Mouse (Mus musculus): ENCODE results near the gene Gnao1. TPM values are rescaled to one million over a fixed set of nuclear protein-coding genes. Genes with fewer than 3 reads are reported as not detected.

Gene Gnao1
- polyA plus RNA-seq, 1 experiment from 2014 or later, result 0.62 TPM

- Histone ChIP-seq H3K9me3 (replicated peaks) (no peaks in the 10 kb centered on the region), H3K4me3 (replicated peaks) (peak overlapping the region; percentile 96), H3K27me3 (no peaks in the 10 kb centered on the region), H3K9ac (peak overlapping the region; percentile 99), H3K4me1 (replicated peaks) (peaks cover 56% of the 10 kb centered on the region), H3K36me3 (peaks cover 10% of the 10 kb centered on the region), H3K27ac (peak overlapping the region; percentile 97), H3K4me2 (peak overlapping the region; percentile 100)
- peak; percentile 19; the same call in 1 of the 2 replicates for ATAC-seq (ENCODE audit: low read depth)
- WGBS (ENCODE audit: insufficient replicate concordance), result under 1% methylated on average over 48 of the region's 48 CpGs
- peak; percentile 63 for DNase-seq
Observed at GRCm38 (mm10) chr8:94011076-94012012, 201.6 kb downstream of the Gnao1 start.

GRCm38 (mm10) chr8:94012013-94012951 lies 202.5 kb downstream of the Gnao1 start, which contains the start of gene Amfr:
Amfr (minus strand) TSS chr8:94012842.
- peaks cover 6% of the 10 kb centered on the region; the same call in 1 of the 2 replicates for H3K36me3 ChIP-seq
- H3K27me3 ChIP-seq, result no peaks in the 10 kb centered on the region
- ATAC-seq (ENCODE audit: low read depth) (peak; percentile 93), DNase-seq (peak; percentile 63)
- peaks cover 56% of the 10 kb centered on the region for H3K4me1 ChIP-seq (replicated peaks)
- WGBS (ENCODE audit: insufficient replicate concordance), result under 1% methylated on average over 115 of the region's 130 CpGs
- peak within 1 kb of the TSS; percentile 97 for H3K27ac ChIP-seq
- H3K9ac ChIP-seq, result peak within 1 kb of the TSS; percentile 99
- H3K4me2 ChIP-seq, result peak within 1 kb of the TSS; percentile 100
- peak within 1 kb of the TSS; percentile 96 for H3K4me3 ChIP-seq (replicated peaks)
- no peaks in the 10 kb centered on the region for H3K9me3 ChIP-seq (replicated peaks)

GRCm38 (mm10) chr8:94013026-94013612 lies 203.4 kb downstream of the Gnao1 start:
- ATAC-seq (ENCODE audit: low read depth) (0 out of 2 replicates have a peak, but pooled peaks have one; percentile 2), DNase-seq (no peak)
- Histone ChIP-seq H3K9ac (peak overlapping the region; percentile 99), H3K4me3 (replicated peaks) (peak overlapping the region; percentile 96), H3K4me1 (replicated peaks) (peaks cover 54% of the 10 kb centered on the region), H3K27me3 (no peaks in the 10 kb centered on the region), H3K36me3 (peaks cover 8% of the 10 kb centered on the region), H3K4me2 (peak overlapping the region; percentile 100), H3K9me3 (replicated peaks) (no peaks in the 10 kb centered on the region), H3K27ac (peak overlapping the region; percentile 97)
- WGBS (ENCODE audit: insufficient replicate concordance), result 7% methylated on average over 7 of the region's 7 CpGs

Small RNA genes within 50 kb of the gene (microRNA-seq; reads per million reads assigned to microRNA genes)
- gene Gm24159, result not detected

Other genes starting within 250 kb of the Gnao1 start
- gene Amfr, start 202.9 kb downstream of the Gnao1 start, polyA plus RNA-seq (2015; fragmentation: Nextera tagmentation; extraction: Ambion mirVana), result 44.1 and 45.6 TPM in 2 replicates
- gene Nudt21, start 227.1 kb downstream of the Gnao1 start, polyA plus RNA-seq (2015; fragmentation: Nextera tagmentation; extraction: Ambion mirVana), result 97.3 and 110 TPM in 2 replicates
- 4.8 and 6.4 TPM in 2 replicates for gene Ogfod1, start 227.2 kb downstream of the Gnao1 start, polyA plus RNA-seq (2015; fragmentation: Nextera tagmentation; extraction: Ambion mirVana)